Mouse (Mus musculus) CH12.LX (cell line): ENCODE measurements at regions not wholly inside any gene's neighbourhood (a gene's known extent, or its start where the extent isn't known, plus 50 kb on each side); places are given as distances from the start of the nearest gene placed in this dataset.

Experiments
- CTCF ChIP-seq, 2 experiments: IDR thresholded peaks in 1 of 2; conservative IDR thresholded peaks in 1 of 2; 2 replicates each; pipeline ENCODE4 v1.5.1; 2011 to 2012; ENCODE audit warnings: low read depth in 2 of 2, low read length in 2 of 2, improper control_type of control experiment in 1 of 2, inconsistent platforms in 1 of 2, mild to moderate bottlenecking in 1 of 2, moderate library complexity in 1 of 2
- RCOR1 ChIP-seq: conservative IDR thresholded peaks from 2 replicates; pipeline ENCODE4 v1.6.1; 2012; ENCODE audit warnings: low read depth, mild to moderate bottlenecking, inconsistent platforms, low read length, improper control_type of control experiment

DNA sequence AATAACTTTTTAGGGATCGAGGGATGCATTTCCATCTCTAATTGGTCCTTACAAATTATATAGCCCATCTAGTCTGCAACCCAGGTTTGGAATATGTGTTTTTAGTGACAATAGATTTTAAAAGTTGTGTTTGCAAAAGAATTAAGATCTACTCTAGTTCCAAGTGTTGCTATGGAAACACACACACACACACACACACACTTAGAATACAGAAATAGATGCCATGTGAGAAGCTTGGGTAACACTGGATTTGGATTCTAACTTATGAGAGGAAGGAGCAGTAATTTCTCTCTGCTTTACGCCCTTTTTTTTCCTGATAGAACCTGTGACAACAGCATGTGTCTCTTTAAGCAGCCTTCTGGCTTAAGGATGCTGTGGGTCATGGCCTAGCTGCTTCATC, 297.8 kb downstream of the Etaa1 start:
- TF ChIP-seq CTCF (conservative IDR thresholded peaks at IDR 0.05 in 1 of 2, IDR thresholded peaks at IDR 0.05 in 1 of 2; ENCODE audit: low read depth in 2 of 2, low read length in 2 of 2) (no peak), RCOR1 (no peak)
